Mouse (Mus musculus): ENCODE results near the gene Msmb.
"Not testable (repeated sequence)": the region's sequence is repeated elsewhere in the genome, so short reads cannot be mapped to it uniquely, and the experiment has no call there.

Gene Msmb

GRCm38 (mm10) chr14:32176590-32176989 lies 34.8 kb downstream of the Msmb start:
- in situ Hi-C loops (cut with MboI) = not testable (repeated sequence)

- in situ Hi-C loops (cut with MboI) = no loop called here
Measured at GRCm38 (mm10) chr14:32179393-32180195, 37.8 kb downstream of the Msmb start.

DNA sequence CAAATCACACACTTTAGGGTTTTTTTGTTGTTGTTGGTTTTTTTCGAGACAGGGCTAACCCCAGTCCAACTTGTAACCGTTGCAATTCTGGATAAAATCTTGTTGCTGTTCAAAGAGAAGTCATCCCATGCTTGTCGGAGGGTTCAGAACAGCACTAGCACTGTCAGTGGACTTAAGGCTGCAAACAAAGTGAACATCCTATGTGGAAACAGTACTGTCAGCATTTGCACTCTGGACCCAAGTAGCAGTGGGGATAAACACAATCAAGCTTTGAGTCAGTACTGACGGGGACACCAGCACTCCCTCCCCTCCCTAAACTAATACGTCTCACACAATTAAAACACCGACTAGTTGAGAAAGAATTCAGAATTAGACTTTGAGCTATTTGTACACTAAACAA lies 39.0 kb downstream of the Msmb start:
- in situ Hi-C loops (cut with MboI) = no loop called here

GRCm38 (mm10) chr14:32183846-32184245 lies 42.0 kb downstream of the Msmb start:
- in situ Hi-C loops (cut with MboI) = no loop called here

GRCm38 (mm10) chr14:32190627-32191391 lies 49.0 kb downstream of the Msmb start:
- in situ Hi-C loops (cut with MboI) = no loop called here

DNA sequence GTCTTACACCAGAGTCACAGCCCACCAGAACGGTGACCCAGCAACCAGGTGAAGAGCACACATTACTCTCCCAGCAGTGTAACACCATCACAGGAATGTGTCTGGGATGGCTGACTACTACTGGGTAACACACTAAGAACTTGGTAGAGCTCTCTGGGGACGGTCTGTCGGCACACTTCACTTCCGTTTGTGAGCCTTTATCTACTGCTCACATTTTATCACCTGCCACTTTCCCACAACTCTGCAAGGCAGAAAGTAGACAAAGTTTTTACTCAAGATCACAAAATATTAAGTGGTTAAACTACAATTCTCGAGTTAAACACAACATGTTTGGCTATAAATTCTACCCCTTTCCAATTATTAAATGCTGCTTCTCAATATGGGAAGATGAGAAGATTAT lies 50.1 kb downstream of the Msmb start:
- in situ Hi-C loops (cut with MboI) = no loop called here

- in situ Hi-C loops (cut with MboI) = no loop called here
Measured at GRCm38 (mm10) chr14:32192437-32192836, 50.6 kb downstream of the Msmb start.

DNA sequence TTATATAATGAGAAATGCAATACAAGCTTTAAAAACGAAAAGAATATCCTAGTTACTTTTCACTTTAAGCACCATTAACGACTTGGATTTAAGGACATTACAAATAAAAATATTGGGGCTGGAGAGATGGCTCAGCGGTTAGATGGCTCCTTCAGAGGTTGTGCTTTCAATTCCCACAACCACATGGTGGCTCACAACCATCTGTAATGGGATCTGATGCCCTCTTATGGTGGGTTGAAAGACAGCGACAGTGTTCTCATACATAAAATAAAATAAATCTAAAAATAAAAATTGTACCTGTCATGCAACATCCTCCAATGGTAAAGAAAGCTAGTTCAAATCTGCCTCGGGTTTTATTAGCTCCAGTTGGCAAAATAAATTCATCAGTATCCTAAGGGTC lies 51.7 kb downstream of the Msmb start:
- in situ Hi-C loops (cut with MboI) = not testable (repeated sequence)

DNA sequence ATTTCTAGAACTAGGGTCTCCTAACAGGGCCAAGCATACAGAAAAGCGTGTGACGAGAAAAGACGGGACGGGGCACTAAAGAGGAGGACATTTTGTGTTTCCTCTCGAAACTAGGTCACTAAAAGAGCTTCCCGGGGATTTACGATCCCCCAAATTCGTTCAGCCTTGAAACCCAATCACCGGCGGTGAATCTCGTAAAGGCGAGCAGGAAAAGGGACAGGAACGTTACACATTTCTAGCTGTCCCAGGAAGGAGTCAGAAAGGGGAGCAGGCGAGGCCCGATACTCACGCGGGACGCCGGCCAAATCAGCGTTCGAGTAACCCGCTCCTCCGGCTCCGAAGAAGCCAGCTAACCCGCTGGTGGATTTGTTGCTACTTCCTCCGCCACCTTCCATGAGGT lies 59.5 kb downstream of the Msmb start:
- in situ Hi-C loops (cut with MboI) = no loop called here

GRCm38 (mm10) chr14:32201791-32202451 lies 60.1 kb downstream of the Msmb start, which contains the start of the genes Timm23 and Parg:
TSS of gene Timm23 (minus strand) at chr14:32201898.
TSS of gene Parg (plus strand) at chr14:32201949.
- in situ Hi-C loops (cut with MboI) = no loop called here

All from mature B cell (primary cell).